Mouse (Mus musculus) CH12.LX (cell line): ENCODE measurements around the gene Mrtfa.

ENCODE experiments used
- CTCF ChIP-seq, 2 experiments: IDR thresholded peaks in 1 of 2; conservative IDR thresholded peaks in 1 of 2; 2 replicates each; pipeline ENCODE4 v1.5.1; 2011 to 2012; ENCODE audit warnings: low read depth in 2 of 2, low read length in 2 of 2, improper control_type of control experiment in 1 of 2, inconsistent platforms in 1 of 2, mild to moderate bottlenecking in 1 of 2, moderate library complexity in 1 of 2
- ETS1 ChIP-seq: conservative IDR thresholded peaks from 2 replicates; pipeline ENCODE4 v1.6.1; 2012; ENCODE audit warnings: low read depth, mild to moderate bottlenecking, inconsistent platforms, low read length, improper control_type of control experiment, moderate library complexity
- IRF4 ChIP-seq: IDR thresholded peaks from 2 replicates; pipeline ENCODE4 v1.6.1; 2014; ENCODE audit warnings: low read depth, mild to moderate bottlenecking, inconsistent platforms, low read length, improper control_type of control experiment
- JUN ChIP-seq: IDR thresholded peaks from 2 replicates; pipeline ENCODE4 v1.6.1; 2011; ENCODE audit warnings: low read depth, mild to moderate bottlenecking, low read length, improper control_type of control experiment, moderate library complexity; ENCODE audit not compliant: insufficient read depth
- MAX ChIP-seq: IDR thresholded peaks from 2 replicates; pipeline ENCODE4 v1.6.1; 2011; ENCODE audit warnings: low read length, improper control_type of control experiment
- NELFE ChIP-seq: IDR thresholded peaks from 2 replicates; pipeline ENCODE4 v1.6.1; 2011; ENCODE audit warnings: low read depth, low read length, improper control_type of control experiment
- POLR2A ChIP-seq: IDR thresholded peaks from 2 replicates; pipeline ENCODE4 v1.6.1; 2011; ENCODE audit warnings: low read depth, mild to moderate bottlenecking, improper control_type of control experiment, low read length
- TBP ChIP-seq: conservative IDR thresholded peaks from 2 replicates; pipeline ENCODE4 v1.6.1; 2011; ENCODE audit warnings: low read depth, low read length, improper control_type of control experiment
- TCF12 ChIP-seq: IDR thresholded peaks from 2 replicates; pipeline ENCODE4 v1.6.1; 2014; ENCODE audit warnings: low read depth, mild to moderate bottlenecking, inconsistent platforms, low read length, improper control_type of control experiment
- UBTF ChIP-seq: IDR thresholded peaks from 2 replicates; pipeline ENCODE4 v1.6.1; 2012; ENCODE audit warnings: low read depth, mild to moderate bottlenecking, inconsistent platforms, low read length, improper control_type of control experiment, moderate library complexity
- ZC3H11A ChIP-seq: IDR thresholded peaks from 2 replicates; pipeline ENCODE4 v1.6.1; 2012; ENCODE audit warnings: low read depth, mild to moderate bottlenecking, inconsistent platforms, low read length, improper control_type of control experiment
- ZNF384 ChIP-seq: IDR thresholded peaks from 2 replicates; pipeline ENCODE4 v1.6.1; 2012; ENCODE audit warnings: low read depth, low read length, improper control_type of control experiment, inconsistent platforms

DNA sequence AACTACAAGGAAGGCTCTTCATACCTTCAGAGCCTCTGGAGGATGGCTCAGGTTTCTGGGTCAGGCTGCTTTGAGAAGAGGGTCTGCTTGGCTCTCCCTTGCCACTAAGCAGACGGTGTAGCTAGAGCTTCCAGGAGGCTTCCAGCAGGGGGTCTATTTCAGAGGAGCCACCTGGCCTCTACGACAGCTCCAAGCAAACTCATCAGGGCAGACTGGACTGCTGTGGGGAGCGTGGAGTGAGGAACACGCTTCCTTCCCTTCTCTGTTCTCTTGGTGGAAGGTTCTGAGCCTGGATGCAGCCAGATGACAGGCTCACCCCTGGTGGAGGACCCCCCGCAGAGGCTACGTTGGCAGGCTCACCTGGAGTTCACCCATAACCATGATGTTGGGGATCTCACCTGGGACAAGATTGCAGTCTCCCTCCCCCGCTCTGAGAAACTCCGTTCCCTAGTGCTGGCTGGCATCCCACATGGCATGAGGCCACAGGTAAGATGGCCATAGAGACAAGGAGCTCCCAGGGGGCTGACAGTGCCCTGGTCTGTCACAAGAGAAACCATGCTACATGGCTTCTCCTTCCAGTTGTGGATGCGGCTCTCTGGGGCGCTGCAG, 184.3 kb downstream of the Mrtfa start:
- no peak for TF ChIP-seq JUN
- no peak for TF ChIP-seq ETS1
- TF ChIP-seq CTCF (conservative IDR thresholded peaks at IDR 0.05 in 1 of 2, IDR thresholded peaks at IDR 0.05 in 1 of 2; ENCODE audit: low read depth in 2 of 2, low read length in 2 of 2), result no peak
- TF ChIP-seq NELFE, result no peak
- TF ChIP-seq TCF12, result no peak
- TF ChIP-seq TBP, result no peak
- TF ChIP-seq ZNF384, result no peak
- no peak for TF ChIP-seq ZC3H11A
- TF ChIP-seq IRF4, result no peak
- TF ChIP-seq POLR2A, result no peak
- no peak for TF ChIP-seq UBTF
- TF ChIP-seq MAX, result no peak
